9 mouse cellular contexts compared by ENCODE assay signal in genomic region chr10:117452190-117452950, GRCm38 (mm10).
DNase-seq lines count a peak whose midpoint lies in the region; ATAC-seq and TF ChIP-seq lines count a peak whose summit lies in the region.
"Had no signal": no experiment of that assay in that cellular context is flagged by ENCODE, and none has a peak within 500 bp of the region (broad histone marks: within the 10 kb centered on the region; RNA-seq: fewer than 3 reads in every experiment).

No protein-coding gene starts in this region.

- ATAC-seq in midbrain, embryonic 16.5 days, result 0 out of 2 replicates have a peak, but pooled peaks have one; percentile 36
- ATAC-seq in midbrain, embryonic 13.5 days, result no peak
- ATAC-seq in kidney, postnatal 0 days (replicated peaks; ENCODE audit: low FRiP score, low read depth), result no peak
- ATAC-seq in frontal cortex, adult (ENCODE audit: low TSS enrichment), result no peak

- no peaks in the 10 kb centered on the region for H3K27me3 ChIP-seq in midbrain, embryonic 16.5 days (ENCODE audit: control insufficient read depth, insufficient read depth, low read depth, low read length)
- H3K27me3 ChIP-seq in midbrain, embryonic 13.5 days, result peaks cover 1% of the 10 kb centered on the region
- H3K27me3 ChIP-seq in kidney, postnatal 0 days (ENCODE audit: insufficient read depth, low read length), result no peaks in the 10 kb centered on the region
- H3K27me3 ChIP-seq: limb, embryonic 15.5 days had no signal

- no peaks in the 10 kb centered on the region for H3K4me1 ChIP-seq in midbrain, embryonic 16.5 days (ENCODE audit: control insufficient read depth, insufficient read depth, low read length)
- H3K4me1 ChIP-seq in midbrain, embryonic 13.5 days (replicated peaks), result no peaks in the 10 kb centered on the region
- peaks cover 4% of the 10 kb centered on the region; the same call in 1 of the 2 replicates for H3K4me1 ChIP-seq in brown adipose tissue, adult 24 weeks (ENCODE audit: control insufficient read depth, insufficient read depth, insufficient read length, low read length)
- H3K4me1 ChIP-seq in kidney, postnatal 0 days (replicated peaks; ENCODE audit: insufficient read depth, low read length), result 0 out of 2 replicates have a peak, but pooled peaks cover 7% of the 10 kb centered on the region

- no peak overlapping the region for H3K27ac ChIP-seq in midbrain, embryonic 16.5 days (ENCODE audit: low read length)
- H3K27ac ChIP-seq in midbrain, embryonic 13.5 days, result no peak overlapping the region
- peak overlapping the region; percentile 64 for H3K27ac ChIP-seq in brown adipose tissue, adult 24 weeks (replicated peaks; ENCODE audit: low read depth, low read length)
- no peak overlapping the region for H3K27ac ChIP-seq in kidney, postnatal 0 days
- H3K27ac ChIP-seq: limb, embryonic 15.5 days had no signal

- 26% methylated on average over 7 of the region's 7 CpGs for WGBS in midbrain, embryonic 16.5 days
- 25% methylated on average over 7 of the region's 7 CpGs for WGBS in midbrain, embryonic 13.5 days
- 48% methylated on average over 7 of the region's 7 CpGs for WGBS in kidney, postnatal 0 days

- H3K4me2 ChIP-seq in midbrain, embryonic 16.5 days (ENCODE audit: low read length), result no peak overlapping the region
- H3K4me2 ChIP-seq in midbrain, embryonic 13.5 days (replicated peaks), result no peak overlapping the region
- no peak overlapping the region for H3K4me2 ChIP-seq in kidney, postnatal 0 days (ENCODE audit: low read length)
- H3K4me2 ChIP-seq: limb, embryonic 15.5 days had no signal

- TF ChIP-seq CTCF in kidney, postnatal 0 days (IDR thresholded peaks at IDR 0.05; ENCODE audit: low read depth), result no peak

- H3K4me3 ChIP-seq in midbrain, embryonic 16.5 days (ENCODE audit: low read depth, low read length), result no peak overlapping the region
- no peak overlapping the region for H3K4me3 ChIP-seq in midbrain, embryonic 13.5 days (replicated peaks)
- no peak overlapping the region for H3K4me3 ChIP-seq in brown adipose tissue, adult 24 weeks (ENCODE audit: insufficient read depth, low read depth, low read length)
- no peak overlapping the region for H3K4me3 ChIP-seq in kidney, postnatal 0 days (replicated peaks; ENCODE audit: low read depth, low read length)
- H3K4me3 ChIP-seq: limb, embryonic 15.5 days had no signal

- DNase-seq in kidney, postnatal 0 days (ENCODE audit: low spot score), result peak; percentile 61
- peak; percentile 38 for DNase-seq in thymus, postnatal 25 days
- no peak for DNase-seq in neural tube, embryonic 10.5 days (ENCODE audit: extremely low spot score, low spot score)
- DNase-seq in cerebellum, postnatal 25 days, result no peak

- H3K36me3 ChIP-seq in midbrain, embryonic 16.5 days (ENCODE audit: control insufficient read depth, insufficient read depth, low read length), result no peaks in the 10 kb centered on the region
- no peaks in the 10 kb centered on the region for H3K36me3 ChIP-seq in midbrain, embryonic 13.5 days
- H3K36me3 ChIP-seq in kidney, postnatal 0 days (ENCODE audit: insufficient read depth, low read length), result no peaks in the 10 kb centered on the region
- H3K36me3 ChIP-seq: limb, embryonic 15.5 days had no signal

- no peaks in the 10 kb centered on the region for H3K9me3 ChIP-seq in midbrain, embryonic 16.5 days (replicated peaks; ENCODE audit: control insufficient read depth, low read length, poor library complexity, severe bottlenecking)
- no peaks in the 10 kb centered on the region for H3K9me3 ChIP-seq in midbrain, embryonic 13.5 days
- H3K9me3 ChIP-seq in kidney, postnatal 0 days (replicated peaks; ENCODE audit: low read length), result no peaks in the 10 kb centered on the region
- H3K9me3 ChIP-seq: limb, embryonic 15.5 days had no signal

- H3K9ac ChIP-seq in midbrain, embryonic 16.5 days (ENCODE audit: low read depth, low read length), result no peak overlapping the region
- no peak overlapping the region for H3K9ac ChIP-seq in midbrain, embryonic 13.5 days (replicated peaks)
- H3K9ac ChIP-seq in kidney, postnatal 0 days (ENCODE audit: low read depth, low read length), result no peak overlapping the region
- H3K9ac ChIP-seq: limb, embryonic 15.5 days had no signal

Comparison
In these comparisons a context has a peak if more than half of its experiments do, and no peak if none do; other contexts are left out.
1. DNase-seq: peak in kidney, postnatal 0 days (single experiment) and thymus, postnatal 25 days (single experiment); none in neural tube, embryonic 10.5 days (single experiment) and cerebellum, postnatal 25 days (0 of 2).